Mouse (Mus musculus) spleen, adult 2 months (tissue): Measurements from ENCODE around the gene Nox4.

Experiments
- CTCF ChIP-seq: fragments of 200-500 bp; IDR thresholded peaks from 2 replicates; pipeline ENCODE4 v1.5.1; 2011; ENCODE audit warnings: mild to moderate bottlenecking, inconsistent platforms; ENCODE audit not compliant: insufficient read depth, insufficient read length, insufficient replicate concordance; ENCODE audit errors: extremely low read depth
- POLR2A ChIP-seq: fragments of 200-500 bp; IDR thresholded peaks from 2 replicates; pipeline ENCODE4 v1.6.1; 2011; ENCODE audit warnings: low read depth, low read length, inconsistent platforms

DNA sequence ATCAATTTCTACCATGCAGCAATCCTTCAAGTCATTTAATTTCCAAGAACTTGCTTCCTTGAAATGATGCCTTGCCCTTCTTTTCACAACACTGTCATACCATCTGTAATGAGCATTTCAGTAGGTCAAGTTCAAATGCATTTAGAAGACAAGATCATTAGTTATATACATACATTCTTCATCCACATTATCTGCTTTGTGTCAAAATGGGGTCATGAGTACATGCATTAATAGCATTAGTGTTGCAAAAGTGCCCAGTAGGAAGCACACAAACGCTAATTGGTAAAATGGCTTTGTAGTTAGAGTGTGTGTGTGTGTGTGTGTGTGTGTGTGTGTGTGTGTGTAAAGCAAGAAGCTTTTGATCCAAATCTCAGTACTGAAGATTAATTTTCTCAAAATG lies 167.4 kb downstream of the Nox4 start:
- TF ChIP-seq POLR2A (no peak), CTCF (no peak)
